Mouse (Mus musculus): ENCODE data around the gene Commd2. TPM values are rescaled to one million over a fixed set of nuclear protein-coding genes. Genes with fewer than 3 reads are reported as not detected.

Commd2 gene
- polyA plus RNA-seq, 1 experiment from 2014 or later = 87.3 TPM

GRCm38 (mm10) chr3:57663731-57664130 is 12.2 kb upstream of the Commd2 start:
- no peak for ATAC-seq (ENCODE audit: insufficient number of reproducible peaks, insufficient read depth, low FRiP score, low TSS enrichment, low read depth)
- Histone ChIP-seq H3K27me3 (no peaks in the 10 kb centered on the region), H3K36me3 (no peaks in the 10 kb centered on the region), H3K27ac (no peak overlapping the region), H3K4me1 (replicated peaks) (no peaks in the 10 kb centered on the region), H3K4me3 (replicated peaks) (no peak overlapping the region), H3K4me2 (no peak overlapping the region), H3K9me3 (no peaks in the 10 kb centered on the region), H3K9ac (replicated peaks) (no peak overlapping the region)
- 31% methylated on average over 6 of the region's 6 CpGs for WGBS

GRCm38 (mm10) chr3:57658608-57659007 is 7.1 kb upstream of the Commd2 start:
- H3K27ac ChIP-seq = no peak overlapping the region
- no peaks in the 10 kb centered on the region for H3K27me3 ChIP-seq
- H3K4me3 ChIP-seq (replicated peaks) = no peak overlapping the region
- H3K4me2 ChIP-seq = no peak overlapping the region
- H3K9ac ChIP-seq (replicated peaks) = no peak overlapping the region
- WGBS = 69% methylated on average over 6 of the region's 6 CpGs
- H3K4me1 ChIP-seq (replicated peaks) = no peaks in the 10 kb centered on the region
- H3K9me3 ChIP-seq = no peaks in the 10 kb centered on the region
- no peaks in the 10 kb centered on the region for H3K36me3 ChIP-seq
- no peak for ATAC-seq (ENCODE audit: insufficient number of reproducible peaks, insufficient read depth, low FRiP score, low TSS enrichment, low read depth)

- H3K4me1 ChIP-seq (replicated peaks) = peaks cover 6% of the 10 kb centered on the region; the same call in 1 of the 2 replicates
- H3K4me2 ChIP-seq = no peak overlapping the region
- no peak for ATAC-seq (ENCODE audit: insufficient number of reproducible peaks, insufficient read depth, low FRiP score, low TSS enrichment, low read depth)
- no peak overlapping the region for H3K27ac ChIP-seq
- no peaks in the 10 kb centered on the region for H3K9me3 ChIP-seq
- H3K27me3 ChIP-seq = no peaks in the 10 kb centered on the region
- no peaks in the 10 kb centered on the region; the same call in 1 of the 2 replicates for H3K36me3 ChIP-seq
- H3K4me3 ChIP-seq (replicated peaks) = no peak overlapping the region
- H3K9ac ChIP-seq (replicated peaks) = no peak overlapping the region
- WGBS = 87% methylated on average over 3 of the region's 3 CpGs
Observed at GRCm38 (mm10) chr3:57653646-57654045, 2.1 kb upstream of the Commd2 start.

GRCm38 (mm10) chr3:57652485-57652884 is 970 bp upstream of the Commd2 start:
- peaks cover 6% of the 10 kb centered on the region; the same call in 1 of the 2 replicates for H3K4me1 ChIP-seq (replicated peaks)
- WGBS = 79% methylated on average over 3 of the region's 3 CpGs
- H3K27ac ChIP-seq = no peak overlapping the region
- H3K9me3 ChIP-seq = no peaks in the 10 kb centered on the region
- no peak for ATAC-seq (ENCODE audit: insufficient number of reproducible peaks, insufficient read depth, low FRiP score, low TSS enrichment, low read depth)
- no peak overlapping the region for H3K9ac ChIP-seq (replicated peaks)
- H3K27me3 ChIP-seq = no peaks in the 10 kb centered on the region
- no peak overlapping the region for H3K4me3 ChIP-seq (replicated peaks)
- no peak overlapping the region for H3K4me2 ChIP-seq
- H3K36me3 ChIP-seq = peaks cover 3% of the 10 kb centered on the region; the same call in 1 of the 2 replicates

GRCm38 (mm10) chr3:57651865-57652259 is 347 bp upstream of the Commd2 start:
- 72% methylated on average over 3 of the region's 3 CpGs for WGBS
- no peaks in the 10 kb centered on the region for H3K27me3 ChIP-seq
- H3K9ac ChIP-seq (replicated peaks) = peak overlapping the region; percentile 76
- H3K4me2 ChIP-seq = peak overlapping the region; percentile 73
- H3K4me3 ChIP-seq (replicated peaks) = peak overlapping the region; percentile 71
- H3K27ac ChIP-seq = 0 out of 2 replicates have a peak overlapping the region, but pooled peaks have one; percentile 88
- peaks cover 6% of the 10 kb centered on the region; the same call in 1 of the 2 replicates for H3K4me1 ChIP-seq (replicated peaks)
- no peaks in the 10 kb centered on the region for H3K9me3 ChIP-seq
- peaks cover 9% of the 10 kb centered on the region for H3K36me3 ChIP-seq
- ATAC-seq (ENCODE audit: insufficient number of reproducible peaks, insufficient read depth, low FRiP score, low TSS enrichment, low read depth) = no peak

GRCm38 (mm10) chr3:57643191-57643590 is 8.3 kb downstream of the Commd2 start:
- Histone ChIP-seq H3K9me3 (no peaks in the 10 kb centered on the region), H3K9ac (replicated peaks) (no peak overlapping the region), H3K27ac (no peak overlapping the region), H3K4me1 (replicated peaks) (no peaks in the 10 kb centered on the region), H3K4me2 (no peak overlapping the region), H3K4me3 (replicated peaks) (no peak overlapping the region), H3K27me3 (no peaks in the 10 kb centered on the region), H3K36me3 (peaks cover 32% of the 10 kb centered on the region)
- ATAC-seq (ENCODE audit: insufficient number of reproducible peaks, insufficient read depth, low FRiP score, low TSS enrichment, low read depth) = no peak
- WGBS = 92% methylated on average over 6 of the region's 6 CpGs

- Histone ChIP-seq H3K27me3 (no peaks in the 10 kb centered on the region), H3K4me3 (replicated peaks) (no peak overlapping the region), H3K4me1 (replicated peaks) (no peaks in the 10 kb centered on the region), H3K36me3 (no peaks in the 10 kb centered on the region), H3K9me3 (no peaks in the 10 kb centered on the region), H3K4me2 (no peak overlapping the region), H3K27ac (no peak overlapping the region), H3K9ac (replicated peaks) (no peak overlapping the region)
- WGBS = 74% methylated on average over 6 of the region's 6 CpGs
- ATAC-seq (ENCODE audit: insufficient number of reproducible peaks, insufficient read depth, low FRiP score, low TSS enrichment, low read depth) = no peak
Observed at GRCm38 (mm10) chr3:57637596-57637995, 13.9 kb downstream of the Commd2 start.

- ATAC-seq (ENCODE audit: insufficient number of reproducible peaks, insufficient read depth, low FRiP score, low TSS enrichment, low read depth) = no peak
- no peak overlapping the region for H3K4me3 ChIP-seq (replicated peaks)
- no peaks in the 10 kb centered on the region for H3K9me3 ChIP-seq
- no peak overlapping the region for H3K4me2 ChIP-seq
- H3K4me1 ChIP-seq (replicated peaks) = no peaks in the 10 kb centered on the region
- H3K9ac ChIP-seq (replicated peaks) = no peak overlapping the region
- no peak overlapping the region for H3K27ac ChIP-seq
- H3K36me3 ChIP-seq = no peaks in the 10 kb centered on the region
- H3K27me3 ChIP-seq = no peaks in the 10 kb centered on the region
- 71% methylated on average over 3 of the region's 3 CpGs for WGBS
Observed at GRCm38 (mm10) chr3:57634763-57635487, 16.6 kb downstream of the Commd2 start.

GRCm38 (mm10) chr3:57626954-57627513 is 24.5 kb downstream of the Commd2 start:
- Histone ChIP-seq H3K4me2 (no peak overlapping the region), H3K27me3 (no peaks in the 10 kb centered on the region), H3K27ac (no peak overlapping the region), H3K4me1 (replicated peaks) (0 out of 2 replicates have a peak, but pooled peaks cover 3% of the 10 kb centered on the region), H3K9me3 (no peaks in the 10 kb centered on the region), H3K9ac (replicated peaks) (no peak overlapping the region), H3K36me3 (no peaks in the 10 kb centered on the region), H3K4me3 (replicated peaks) (no peak overlapping the region)
- 75% methylated on average over 11 of the region's 11 CpGs for WGBS
- ATAC-seq (ENCODE audit: insufficient number of reproducible peaks, insufficient read depth, low FRiP score, low TSS enrichment, low read depth) = no peak

GRCm38 (mm10) chr3:57625275-57625997 is 26.1 kb downstream of the Commd2 start:
- peak overlapping the region; percentile 23; the same call in 1 of the 2 replicates for H3K9ac ChIP-seq (replicated peaks)
- no peaks in the 10 kb centered on the region for H3K36me3 ChIP-seq
- H3K27me3 ChIP-seq = no peaks in the 10 kb centered on the region
- H3K4me2 ChIP-seq = peak overlapping the region; percentile 52
- H3K9me3 ChIP-seq = no peaks in the 10 kb centered on the region
- WGBS = 26% methylated on average over 21 of the region's 21 CpGs
- ATAC-seq (ENCODE audit: insufficient number of reproducible peaks, insufficient read depth, low FRiP score, low TSS enrichment, low read depth) = peak; percentile 59; the same call in 1 of the 2 replicates
- H3K4me3 ChIP-seq (replicated peaks) = peak overlapping the region; percentile 27
- peak overlapping the region; percentile 56 for H3K27ac ChIP-seq
- 0 out of 2 replicates have a peak, but pooled peaks cover 3% of the 10 kb centered on the region for H3K4me1 ChIP-seq (replicated peaks)

- ATAC-seq (ENCODE audit: insufficient number of reproducible peaks, insufficient read depth, low FRiP score, low TSS enrichment, low read depth) = no peak
- 76% methylated on average over 4 of the region's 4 CpGs for WGBS
- no peaks in the 10 kb centered on the region for H3K36me3 ChIP-seq
- H3K4me3 ChIP-seq (replicated peaks) = no peak overlapping the region
- no peaks in the 10 kb centered on the region for H3K9me3 ChIP-seq
- H3K27ac ChIP-seq = no peak overlapping the region
- H3K4me2 ChIP-seq = no peak overlapping the region
- no peaks in the 10 kb centered on the region for H3K27me3 ChIP-seq
- H3K4me1 ChIP-seq (replicated peaks) = no peaks in the 10 kb centered on the region
- H3K9ac ChIP-seq (replicated peaks) = no peak overlapping the region
Observed at GRCm38 (mm10) chr3:57619718-57620117, 31.8 kb downstream of the Commd2 start.
